Mouse (Mus musculus) embryonic facial prominence, embryonic 13.5 days (tissue): ENCODE results near the gene Tsga10ip. TPM values are rescaled to one million over a fixed set of nuclear protein-coding genes. Genes with fewer than 3 reads are reported as not detected.
"Not testable (repeated sequence)": the region's sequence is repeated elsewhere in the genome, so short reads cannot be mapped to it uniquely, and the experiment has no call there.

ENCODE experiments used
- ATAC-seq: fragments of 200-750 bp; cut with Nextera tagmentation; 2 replicates; pipeline ENCODE4 v1.8.0; 2017; ENCODE audit warnings: low read depth; ENCODE audit not compliant: insufficient number of reproducible peaks, insufficient read depth, low FRiP score, low TSS enrichment
- H3K27ac ChIP-seq: fragments of 300-500 bp; sonication (generic); 2 replicates; pipeline ENCODE4 v1.5.1; 2015; ENCODE audit warnings: moderate library complexity, mild to moderate bottlenecking, inconsistent platforms
- H3K27me3 ChIP-seq: fragments of 300-500 bp; sonication (generic); 2 replicates; pipeline ENCODE4 v1.6.1; 2015; ENCODE audit warnings: mild to moderate bottlenecking, inconsistent platforms
- H3K36me3 ChIP-seq: fragments of 300-500 bp; sonication (generic); 2 replicates; pipeline ENCODE4 v1.6.1; 2015; ENCODE audit warnings: mild to moderate bottlenecking, inconsistent platforms
- H3K4me1 ChIP-seq: fragments of 300-500 bp; sonication (generic); 2 replicates; pipeline ENCODE4 v1.6.1; 2015; ENCODE audit warnings: inconsistent platforms
- H3K4me2 ChIP-seq: fragments of 300-500 bp; sonication (generic); 2 replicates; pipeline ENCODE4 v1.6.1; 2015; ENCODE audit warnings: moderate library complexity, mild to moderate bottlenecking, inconsistent platforms
- H3K4me3 ChIP-seq: fragments of 300-500 bp; sonication (generic); 2 replicates; pipeline ENCODE4 v1.5.1; 2015; ENCODE audit warnings: mild to moderate bottlenecking, inconsistent platforms
- H3K9ac ChIP-seq: fragments of 300-500 bp; sonication (generic); 2 replicates; pipeline ENCODE4 v1.6.1; 2015; ENCODE audit warnings: mild to moderate bottlenecking, inconsistent platforms
- H3K9me3 ChIP-seq: fragments of 300-500 bp; sonication (generic); 2 replicates; pipeline ENCODE4 v1.6.1; 2016; ENCODE audit warnings: inconsistent platforms
- WGBS: fragments of 180-500 bp; shearing (Covaris S2); methylation state at CpG from one replicate; pipeline ENCODE4 v1.1.7; 2015; ENCODE audit warnings: mixed read lengths; 5-methylcytosine and 5-hydroxymethylcytosine counted together
- polyA plus RNA-seq: library from polyadenylated mRNA; unstranded; fragments of >200 nt; fragmentation: Nextera tagmentation; extraction: Ambion mirVana; gene quantifications from 2 replicates; pipeline ENCODE4 v1.2.1, GENCODE M21; 2015

The Tsga10ip gene
- polyA plus RNA-seq, 1 experiment from 2014 or later, result not detected

DNA sequence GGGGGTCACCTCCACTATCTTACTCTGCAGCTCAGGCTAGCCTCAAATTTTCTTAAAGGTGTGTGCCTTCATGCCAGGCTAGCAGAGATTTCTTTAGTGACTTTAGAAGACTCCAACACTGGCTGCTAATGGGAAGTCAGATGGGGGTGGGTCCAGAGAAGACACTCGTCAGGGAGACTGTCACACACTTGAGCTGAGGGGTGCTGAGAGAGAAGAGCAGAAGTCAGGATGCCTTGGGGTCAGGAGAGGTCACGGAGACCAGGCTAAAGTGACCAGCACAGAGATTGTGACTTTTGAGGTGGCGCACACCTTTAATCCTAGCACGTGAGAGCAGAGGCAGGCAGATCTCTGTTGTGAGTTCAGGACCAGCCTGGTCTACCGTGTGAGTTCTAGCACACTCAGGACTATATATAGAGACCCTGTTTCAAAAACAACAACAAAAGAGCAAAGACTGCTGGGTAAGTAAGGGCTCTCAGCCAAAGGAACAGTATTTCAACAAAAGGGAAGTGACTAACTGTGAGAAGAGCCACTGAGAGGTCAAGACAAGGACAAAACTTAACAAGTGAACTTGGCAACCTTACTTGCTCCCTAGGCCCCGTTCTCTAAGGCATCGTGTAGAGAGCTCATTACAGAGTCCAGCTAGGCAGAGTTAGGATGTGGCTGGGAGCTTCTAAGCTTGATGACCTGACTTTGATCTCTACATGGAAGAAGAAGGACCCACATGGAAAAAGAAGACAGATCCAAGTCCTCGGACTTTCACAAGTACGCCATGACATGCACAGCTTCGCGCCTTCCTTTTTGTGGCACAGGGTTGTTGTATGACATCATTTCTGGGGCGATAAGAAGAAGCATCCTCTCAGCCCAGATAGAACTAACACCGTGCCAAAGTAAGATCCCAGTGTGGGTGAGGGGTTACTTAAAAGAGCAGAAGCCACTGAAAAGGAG lies 6.0 kb upstream of the Tsga10ip start:
- Histone ChIP-seq H3K4me2 (peak overlapping the region; percentile 72), H3K27me3 (no peaks in the 10 kb centered on the region), H3K4me3 (no peak overlapping the region), H3K4me1 (peaks cover 19% of the 10 kb centered on the region), H3K9me3 (no peaks in the 10 kb centered on the region), H3K36me3 (no peaks in the 10 kb centered on the region), H3K27ac (no peak overlapping the region), H3K9ac (no peak overlapping the region)
- 89% methylated on average over 13 of the region's 13 CpGs for WGBS
- no peak for ATAC-seq

DNA sequence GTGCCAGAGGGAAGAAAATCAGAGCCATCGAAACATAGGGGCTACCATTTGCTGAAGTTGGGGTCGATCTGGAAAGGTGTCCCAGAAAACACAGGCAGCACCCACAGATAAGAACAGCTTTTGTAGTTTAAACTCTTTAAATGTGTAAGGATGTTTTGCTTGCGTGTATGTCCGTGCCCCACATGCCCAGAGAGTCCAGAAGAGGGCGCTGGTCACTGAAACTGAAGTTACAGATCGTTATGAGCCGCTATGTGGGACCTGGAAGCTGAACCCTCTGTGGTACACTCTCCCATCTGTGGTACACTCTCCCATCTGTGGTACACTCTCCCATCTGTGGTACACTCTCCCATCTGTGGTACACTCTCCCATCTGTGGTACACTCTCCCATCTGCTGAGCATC lies 4.8 kb upstream of the Tsga10ip start:
- 15% methylated on average over 7 of the region's 7 CpGs for WGBS
- Histone ChIP-seq H3K9ac (peak overlapping the region; percentile 83), H3K36me3 (no peaks in the 10 kb centered on the region), H3K4me3 (peak overlapping the region; percentile 65), H3K9me3 (no peaks in the 10 kb centered on the region), H3K27ac (peak overlapping the region; percentile 94), H3K27me3 (no peaks in the 10 kb centered on the region), H3K4me2 (peak overlapping the region; percentile 72), H3K4me1 (peaks cover 19% of the 10 kb centered on the region)
- ATAC-seq, result 0 out of 2 replicates have a peak, but pooled peaks have one; percentile 21

- 21% methylated on average over 25 of the region's 25 CpGs for WGBS
- not testable (repeated sequence) for ATAC-seq
Measured at GRCm38 (mm10) chr19:5406531-5407126, 4.3 kb upstream of the Tsga10ip start.

DNA sequence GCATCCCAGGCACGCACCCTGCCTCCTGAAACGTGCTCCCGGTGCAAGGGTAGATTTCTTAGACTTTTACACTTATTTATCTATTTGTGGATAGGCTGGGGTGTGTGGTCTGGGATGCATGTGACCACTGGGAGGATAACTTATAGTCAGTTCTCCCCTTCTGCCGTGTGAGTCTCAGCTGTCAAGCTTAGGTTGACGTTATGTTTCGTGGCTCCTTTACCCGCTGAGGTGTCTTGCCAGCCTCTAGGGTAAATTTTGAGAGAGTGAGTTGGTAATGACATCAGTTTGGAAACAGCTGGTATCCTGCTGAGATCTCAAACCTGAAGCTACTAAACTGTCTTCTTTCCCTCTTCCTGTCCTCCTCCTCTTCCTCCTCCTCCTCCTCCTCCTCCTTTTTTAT lies 3.6 kb upstream of the Tsga10ip start:
- no peaks in the 10 kb centered on the region for H3K36me3 ChIP-seq
- WGBS, result 21% methylated on average over 7 of the region's 7 CpGs
- H3K27me3 ChIP-seq, result no peaks in the 10 kb centered on the region
- H3K4me2 ChIP-seq, result peak overlapping the region; percentile 63
- peak overlapping the region; percentile 43 for H3K4me3 ChIP-seq
- no peaks in the 10 kb centered on the region for H3K9me3 ChIP-seq
- ATAC-seq, result no peak
- H3K27ac ChIP-seq, result peak overlapping the region; percentile 68; the same call in 1 of the 2 replicates
- H3K4me1 ChIP-seq, result peaks cover 14% of the 10 kb centered on the region
- peak overlapping the region; percentile 69 for H3K9ac ChIP-seq

More at GRCm38 (mm10) chr19:5406531-5407126, 4.3 kb upstream of the Tsga10ip start:
- H3K27me3 ChIP-seq, H3K36me3 ChIP-seq, H3K9me3 ChIP-seq: not testable (repeated sequence)
- peak overlapping the region; percentile 94 for H3K27ac ChIP-seq
- H3K9ac ChIP-seq, result peak overlapping the region; percentile 83
- peak overlapping the region; percentile 65 for H3K4me3 ChIP-seq
- H3K4me2 ChIP-seq, result peak overlapping the region; percentile 72
- peaks cover 16% of the 10 kb centered on the region for H3K4me1 ChIP-seq

- not testable (repeated sequence) for H3K4me1 ChIP-seq, ATAC-seq, H3K27me3 ChIP-seq, H3K4me3 ChIP-seq, H3K36me3 ChIP-seq, H3K27ac ChIP-seq, H3K4me2 ChIP-seq, H3K9me3 ChIP-seq
- H3K9ac ChIP-seq, result peak overlapping the region; percentile 44; the same call in 1 of the 2 replicates
- 66% methylated on average over 4 of the region's 4 CpGs for WGBS
Measured at GRCm38 (mm10) chr19:5401073-5401472, 1.3 kb downstream of the Tsga10ip start.

DNA sequence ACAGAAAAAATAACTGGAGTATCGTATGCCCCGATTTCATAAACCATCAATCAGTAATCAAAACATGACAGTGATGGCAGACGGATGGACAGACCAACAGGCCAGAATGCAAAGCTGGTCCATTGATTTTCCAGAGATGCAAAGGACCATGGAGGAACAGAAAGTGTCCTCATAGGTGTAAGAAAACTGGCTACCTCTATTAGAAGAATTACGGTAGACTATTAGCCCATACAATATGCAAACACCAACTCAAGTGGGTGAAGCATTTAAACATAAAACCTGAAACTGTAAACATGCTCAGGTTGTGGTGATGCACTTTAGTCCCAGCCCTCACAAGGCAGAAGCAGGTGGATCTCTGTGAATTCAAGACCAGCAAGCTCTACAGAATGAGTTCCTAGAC lies 7.0 kb downstream of the Tsga10ip start:
- no peak overlapping the region for H3K4me2 ChIP-seq
- H3K4me3 ChIP-seq, result no peak overlapping the region
- no peaks in the 10 kb centered on the region for H3K9me3 ChIP-seq
- 67% methylated on average over 4 of the region's 4 CpGs for WGBS
- H3K9ac ChIP-seq, result no peak overlapping the region
- H3K36me3 ChIP-seq, result no peaks in the 10 kb centered on the region
- H3K4me1 ChIP-seq, result peaks cover 4% of the 10 kb centered on the region
- no peak for ATAC-seq
- no peak overlapping the region for H3K27ac ChIP-seq
- H3K27me3 ChIP-seq, result no peaks in the 10 kb centered on the region

- no peak overlapping the region for H3K4me2 ChIP-seq
- WGBS, result 48% methylated on average over 10 of the region's 10 CpGs
- ATAC-seq, result no peak
- H3K9ac ChIP-seq, result no peak overlapping the region
- H3K9me3 ChIP-seq, result no peaks in the 10 kb centered on the region
- no peaks in the 10 kb centered on the region for H3K27me3 ChIP-seq
- H3K36me3 ChIP-seq, result no peaks in the 10 kb centered on the region
- peaks cover 16% of the 10 kb centered on the region for H3K4me1 ChIP-seq
- no peak overlapping the region for H3K4me3 ChIP-seq
- no peak overlapping the region for H3K27ac ChIP-seq
Measured at GRCm38 (mm10) chr19:5394168-5394567, 8.2 kb downstream of the Tsga10ip start.

DNA sequence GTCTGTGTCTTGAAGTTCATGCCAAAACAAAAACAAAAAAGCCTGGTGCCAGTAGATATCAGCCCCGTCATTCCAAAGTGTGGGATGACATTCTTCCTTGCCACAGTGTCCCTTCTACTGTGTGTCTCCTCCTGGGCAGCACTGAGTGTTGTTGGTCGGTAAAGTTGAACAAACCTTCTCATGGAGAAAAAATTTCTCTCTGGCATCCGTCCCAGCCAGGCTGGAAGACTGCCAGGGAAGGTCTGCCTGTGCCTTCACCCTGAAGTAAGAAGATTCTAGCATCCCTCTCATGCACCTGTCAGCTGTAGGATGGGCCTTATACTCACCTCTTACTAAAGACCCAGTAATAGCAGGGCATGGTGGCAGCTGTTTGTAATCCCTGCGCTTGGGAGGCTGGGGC lies 9.4 kb downstream of the Tsga10ip start:
- no peak overlapping the region for H3K9ac ChIP-seq
- 55% methylated on average over 4 of the region's 4 CpGs for WGBS
- ATAC-seq, result no peak
- no peak overlapping the region for H3K4me3 ChIP-seq
- no peak overlapping the region for H3K27ac ChIP-seq
- H3K27me3 ChIP-seq, result no peaks in the 10 kb centered on the region
- peaks cover 17% of the 10 kb centered on the region for H3K4me1 ChIP-seq
- H3K36me3 ChIP-seq, result no peaks in the 10 kb centered on the region
- no peak overlapping the region for H3K4me2 ChIP-seq
- H3K9me3 ChIP-seq, result no peaks in the 10 kb centered on the region

DNA sequence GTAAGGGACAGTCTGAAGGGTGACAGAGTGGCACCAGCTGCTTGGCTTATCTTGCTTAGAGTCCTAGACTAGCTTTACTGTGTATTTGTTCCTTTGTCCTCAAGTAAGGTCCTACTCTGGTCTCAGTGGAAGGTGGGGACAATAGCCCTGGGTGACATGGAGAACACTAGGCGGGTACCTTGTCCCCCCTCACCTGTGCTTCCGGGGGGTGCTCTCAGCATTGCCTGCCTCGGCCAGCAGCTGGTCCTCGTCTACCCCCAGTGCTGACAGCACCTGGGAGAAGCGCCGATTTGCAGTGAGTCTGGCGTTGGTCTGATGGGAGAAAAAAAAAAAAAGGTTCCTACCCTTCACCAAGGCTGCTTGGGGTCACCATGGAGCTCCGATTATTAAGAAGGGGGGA lies 11.9 kb downstream of the Tsga10ip start:
- Histone ChIP-seq H3K4me2 (peak overlapping the region; percentile 92), H3K36me3 (peaks cover 12% of the 10 kb centered on the region), H3K9me3 (no peaks in the 10 kb centered on the region), H3K27me3 (no peaks in the 10 kb centered on the region), H3K4me1 (peaks cover 34% of the 10 kb centered on the region), H3K4me3 (peak overlapping the region; percentile 99), H3K9ac (peak overlapping the region; percentile 96), H3K27ac (0 out of 2 replicates have a peak overlapping the region, but pooled peaks have one; percentile 33)
- no peak for ATAC-seq
- 77% methylated on average over 8 of the region's 8 CpGs for WGBS

DNA sequence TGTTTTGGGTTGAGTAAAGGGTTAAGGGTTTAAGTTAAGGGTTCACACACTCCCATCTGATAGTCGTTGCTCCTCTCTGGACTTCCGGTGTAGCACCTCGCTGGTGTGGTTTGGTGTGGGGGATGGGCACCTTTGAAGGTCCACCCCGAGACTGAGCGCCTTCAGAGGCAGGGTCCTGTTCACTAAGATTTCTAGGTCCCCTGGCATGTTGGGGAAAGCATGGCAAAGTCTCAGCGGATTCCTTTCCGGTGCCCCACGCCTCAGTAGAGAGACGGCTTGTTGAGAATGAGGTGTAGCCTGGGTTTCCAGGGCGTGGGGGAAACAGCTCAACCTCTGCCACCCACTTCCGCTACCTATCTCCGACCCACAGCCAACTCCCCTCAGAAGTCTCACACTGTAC lies 12.7 kb downstream of the Tsga10ip start:
- Histone ChIP-seq H3K9ac (peak overlapping the region; percentile 96), H3K4me2 (peak overlapping the region; percentile 92), H3K27me3 (no peaks in the 10 kb centered on the region), H3K36me3 (peaks cover 20% of the 10 kb centered on the region), H3K27ac (peak overlapping the region; percentile 33; the same call in 1 of the 2 replicates), H3K9me3 (no peaks in the 10 kb centered on the region), H3K4me1 (peaks cover 34% of the 10 kb centered on the region), H3K4me3 (peak overlapping the region; percentile 99)
- ATAC-seq, result no peak
- WGBS, result 45% methylated on average over 12 of the region's 12 CpGs

DNA sequence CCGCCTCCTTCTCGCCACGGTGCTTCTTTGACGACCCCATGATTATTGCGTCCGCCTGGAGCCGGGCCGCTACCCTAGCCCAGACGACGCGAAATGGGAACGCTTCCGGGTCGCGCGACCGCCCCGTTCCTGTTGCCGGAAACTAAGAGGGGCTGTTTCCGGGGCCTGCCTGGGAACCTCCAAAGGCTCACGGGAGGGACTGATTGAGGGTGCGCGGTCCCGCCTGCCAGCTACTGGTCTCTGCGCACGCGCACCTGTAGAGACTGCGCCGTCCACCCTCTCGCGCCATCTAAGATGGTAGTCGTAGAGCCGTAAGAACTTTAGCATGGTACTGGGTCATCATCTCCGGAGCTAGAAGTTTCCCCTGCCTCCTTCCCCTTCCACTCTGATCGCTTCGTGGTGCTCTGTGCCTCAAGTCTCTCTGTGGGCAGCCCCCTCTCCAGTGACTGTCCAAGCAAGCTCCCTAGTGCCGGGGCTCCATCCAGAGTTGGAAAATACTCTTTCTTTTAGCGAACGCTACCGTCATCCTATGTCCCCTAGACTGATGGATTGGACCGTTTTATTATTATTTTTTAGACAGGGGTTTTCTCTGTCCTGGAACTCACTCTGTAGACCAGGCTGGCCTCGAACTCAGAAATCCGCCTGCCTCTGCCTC lies 13.6 kb downstream of the Tsga10ip start, which contains the start of gene Sart1:
TSS of gene Sart1 (minus strand) at position 116 of the 655 bp plus-strand sequence.
- Histone ChIP-seq H3K27me3 (no peaks in the 10 kb centered on the region), H3K9ac (peak within 1 kb of the TSS; percentile 96), H3K4me3 (peak within 1 kb of the TSS; percentile 99), H3K4me2 (peak within 1 kb of the TSS; percentile 92), H3K36me3 (peaks cover 29% of the 10 kb centered on the region), H3K9me3 (no peaks in the 10 kb centered on the region), H3K4me1 (peaks cover 34% of the 10 kb centered on the region), H3K27ac (peak within 1 kb of the TSS; percentile 82)
- 2% methylated on average over 43 of the region's 43 CpGs for WGBS
- peak; percentile 92 for ATAC-seq
